Mouse (Mus musculus) lung, postnatal 0 days (tissue): Measurements from ENCODE around the gene Cfap157.

Experiments
- CTCF ChIP-seq: IDR thresholded peaks from 2 replicates; pipeline ENCODE4 v1.5.1; 2016; ENCODE audit warnings: antibody characterized with exemption, mild to moderate bottlenecking
- EP300 ChIP-seq: IDR thresholded peaks from 2 replicates; pipeline ENCODE4 v1.6.1; 2016; ENCODE audit warnings: antibody characterized with exemption, mild to moderate bottlenecking, control low read depth

GRCm38 (mm10) chr2:32772626-32773279 is 11.5 kb downstream of the Cfap157 start:
- TF ChIP-seq CTCF (no peak), EP300 (no peak)
